Mouse (Mus musculus) neural tube, embryonic 13.5 days (tissue): Measurements from ENCODE around the gene Mid1. TPM values are rescaled to one million over a fixed set of nuclear protein-coding genes. Genes with fewer than 3 reads are reported as not detected.
"Not testable (repeated sequence)": the region's sequence is repeated elsewhere in the genome, so short reads cannot be mapped to it uniquely, and the experiment has no call there.

ENCODE experiments used
- ATAC-seq: fragments of 200-750 bp; cut with Nextera tagmentation; 2 replicates; pipeline ENCODE4 v1.8.0; 2017; ENCODE audit warnings: low read depth, mild to moderate bottlenecking, moderate TSS enrichment, moderate library complexity
- H3K27ac ChIP-seq: fragments of 300-500 bp; sonication (generic); replicated peaks from 2 replicates; pipeline ENCODE4 v1.5.1; 2015; ENCODE audit warnings: moderate library complexity, mild to moderate bottlenecking, inconsistent platforms
- H3K27me3 ChIP-seq: fragments of 300-500 bp; sonication (generic); 2 replicates; pipeline ENCODE4 v1.6.1; 2015; ENCODE audit warnings: mild to moderate bottlenecking, inconsistent platforms
- H3K36me3 ChIP-seq: fragments of 300-500 bp; sonication (generic); 2 replicates; pipeline ENCODE4 v1.6.1; 2015; ENCODE audit warnings: mild to moderate bottlenecking, inconsistent platforms
- H3K4me1 ChIP-seq: fragments of 300-500 bp; sonication (generic); replicated peaks from 2 replicates; pipeline ENCODE4 v1.6.1; 2015; ENCODE audit warnings: inconsistent platforms
- H3K4me2 ChIP-seq: fragments of 300-500 bp; sonication (generic); 2 replicates; pipeline ENCODE4 v1.6.1; 2015; ENCODE audit warnings: inconsistent platforms, mild to moderate bottlenecking, moderate library complexity
- H3K4me3 ChIP-seq: fragments of 300-500 bp; sonication (generic); 2 replicates; pipeline ENCODE4 v1.5.1; 2015; ENCODE audit warnings: mild to moderate bottlenecking, inconsistent platforms
- H3K9ac ChIP-seq: fragments of 300-500 bp; sonication (generic); 2 replicates; pipeline ENCODE4 v1.6.1; 2015; ENCODE audit warnings: moderate library complexity, mild to moderate bottlenecking, inconsistent platforms
- H3K9me3 ChIP-seq: fragments of 300-500 bp; sonication (generic); 2 replicates; pipeline ENCODE4 v1.6.1; 2016; ENCODE audit warnings: inconsistent platforms
- WGBS: fragments of 180-500 bp; shearing (Covaris S2); methylation state at CpG from one replicate; pipeline ENCODE4 v1.1.7; 2015; 5-methylcytosine and 5-hydroxymethylcytosine counted together
- polyA plus RNA-seq: library from polyadenylated mRNA; unstranded; fragments of >200 nt; fragmentation: Nextera tagmentation; extraction: Ambion mirVana; gene quantifications from 2 replicates; pipeline ENCODE4 v1.2.1, GENCODE M21; 2015

Mid1 gene
- polyA plus RNA-seq, 1 experiment from 2014 or later: 5.2 TPM

GRCm38 (mm10) chrX:169937119-169937719 lies 252.2 kb downstream of the Mid1 start:
- no peak for ATAC-seq
- 64% methylated on average over 5 of the region's 5 CpGs for WGBS
- H3K4me2 ChIP-seq: no peak overlapping the region
- H3K4me3 ChIP-seq: no peak overlapping the region
- no peaks in the 10 kb centered on the region for H3K9me3 ChIP-seq
- H3K36me3 ChIP-seq: no peaks in the 10 kb centered on the region
- no peak overlapping the region for H3K27ac ChIP-seq
- peaks cover 63% of the 10 kb centered on the region for H3K27me3 ChIP-seq
- no peaks in the 10 kb centered on the region for H3K4me1 ChIP-seq
- H3K9ac ChIP-seq: no peak overlapping the region

GRCm38 (mm10) chrX:169940531-169940930 lies 255.5 kb downstream of the Mid1 start:
- H3K36me3 ChIP-seq: no peaks in the 10 kb centered on the region
- no peak for ATAC-seq
- no peaks in the 10 kb centered on the region for H3K9me3 ChIP-seq
- no peak overlapping the region for H3K4me3 ChIP-seq
- H3K27ac ChIP-seq: no peak overlapping the region
- WGBS: 97% methylated on average over 4 of the region's 4 CpGs
- no peak overlapping the region for H3K9ac ChIP-seq
- peaks cover 54% of the 10 kb centered on the region for H3K27me3 ChIP-seq
- no peaks in the 10 kb centered on the region for H3K4me1 ChIP-seq
- H3K4me2 ChIP-seq: no peak overlapping the region

- Histone ChIP-seq H3K4me2 (no peak overlapping the region), H3K36me3 (no peaks in the 10 kb centered on the region), H3K9me3 (no peaks in the 10 kb centered on the region), H3K4me1 (no peaks in the 10 kb centered on the region), H3K27ac (no peak overlapping the region), H3K4me3 (no peak overlapping the region), H3K27me3 (peaks cover 30% of the 10 kb centered on the region), H3K9ac (no peak overlapping the region)
- 81% methylated on average over 1 of the region's 1 CpGs for WGBS
- no peak for ATAC-seq
These were observed 265.6 kb downstream of the Mid1 start for GRCm38 (mm10) chrX:169950596-169950995.

- H3K9me3 ChIP-seq: peaks cover 31% of the 10 kb centered on the region; the same call in 1 of the 2 replicates
- 65% methylated on average over 1 of the region's 1 CpGs for WGBS
- no peak overlapping the region for H3K4me3 ChIP-seq
- H3K27ac ChIP-seq: no peak overlapping the region
- no peak for ATAC-seq
- H3K36me3 ChIP-seq: peaks cover 14% of the 10 kb centered on the region
- H3K4me1 ChIP-seq: no peaks in the 10 kb centered on the region
- H3K9ac ChIP-seq: no peak overlapping the region
- peaks cover 7% of the 10 kb centered on the region; the same call in 1 of the 2 replicates for H3K27me3 ChIP-seq
- no peak overlapping the region for H3K4me2 ChIP-seq
These were observed 284.3 kb downstream of the Mid1 start for GRCm38 (mm10) chrX:169969337-169969736.

GRCm38 (mm10) chrX:169969765-169970164 lies 284.8 kb downstream of the Mid1 start:
- 88% methylated on average over 3 of the region's 3 CpGs for WGBS
- Histone ChIP-seq H3K36me3 (peaks cover 17% of the 10 kb centered on the region), H3K9me3 (peaks cover 31% of the 10 kb centered on the region; the same call in 1 of the 2 replicates)
- not testable (repeated sequence) for H3K27ac ChIP-seq, H3K27me3 ChIP-seq, H3K9ac ChIP-seq, H3K4me1 ChIP-seq, ATAC-seq, H3K4me3 ChIP-seq, H3K4me2 ChIP-seq

- ATAC-seq, H3K4me2 ChIP-seq, H3K9ac ChIP-seq, H3K4me3 ChIP-seq, H3K27me3 ChIP-seq, H3K4me1 ChIP-seq, H3K27ac ChIP-seq: not testable (repeated sequence)
- Histone ChIP-seq H3K9me3 (peaks cover 37% of the 10 kb centered on the region), H3K36me3 (peaks cover 23% of the 10 kb centered on the region)
- WGBS: 90% methylated on average over 7 of the region's 7 CpGs
These were observed 285.5 kb downstream of the Mid1 start for GRCm38 (mm10) chrX:169970546-169970945.

GRCm38 (mm10) chrX:169971562-169971961 lies 286.6 kb downstream of the Mid1 start:
- not testable (repeated sequence) for H3K27ac ChIP-seq, H3K27me3 ChIP-seq, H3K4me3 ChIP-seq, H3K9ac ChIP-seq, H3K4me2 ChIP-seq, ATAC-seq, H3K4me1 ChIP-seq
- Histone ChIP-seq H3K36me3 (peaks cover 26% of the 10 kb centered on the region), H3K9me3 (peaks cover 42% of the 10 kb centered on the region)
- 90% methylated on average over 6 of the region's 6 CpGs for WGBS

- ATAC-seq: peak; percentile 45; the same call in 1 of the 2 replicates
- Histone ChIP-seq H3K9me3 (peaks cover 42% of the 10 kb centered on the region), H3K36me3 (peaks cover 28% of the 10 kb centered on the region)
- not testable (repeated sequence) for H3K4me1 ChIP-seq, H3K4me3 ChIP-seq, H3K27ac ChIP-seq, H3K4me2 ChIP-seq, H3K9ac ChIP-seq, H3K27me3 ChIP-seq
- WGBS: 73% methylated on average over 2 of the region's 2 CpGs
These were observed 287.1 kb downstream of the Mid1 start for GRCm38 (mm10) chrX:169972131-169972530.

- WGBS: 75% methylated on average over 6 of the region's 6 CpGs
These were observed 287.9 kb downstream of the Mid1 start for GRCm38 (mm10) chrX:169972791-169973494.

GRCm38 (mm10) chrX:169973806-169974205 lies 288.8 kb downstream of the Mid1 start:
- WGBS: 63% methylated on average over 3 of the region's 3 CpGs
- Histone ChIP-seq H3K36me3 (peaks cover 39% of the 10 kb centered on the region), H3K9me3 (peaks cover 53% of the 10 kb centered on the region)
- not testable (repeated sequence) for H3K4me1 ChIP-seq, H3K4me2 ChIP-seq, ATAC-seq, H3K4me3 ChIP-seq, H3K27ac ChIP-seq, H3K27me3 ChIP-seq, H3K9ac ChIP-seq

More at GRCm38 (mm10) chrX:169972791-169973494, 287.9 kb downstream of the Mid1 start:
- Histone ChIP-seq H3K36me3 (peaks cover 32% of the 10 kb centered on the region), H3K9me3 (peaks cover 44% of the 10 kb centered on the region)
- not testable (repeated sequence) for H3K27ac ChIP-seq, ATAC-seq, H3K4me3 ChIP-seq, H3K4me1 ChIP-seq, H3K9ac ChIP-seq, H3K4me2 ChIP-seq, H3K27me3 ChIP-seq

GRCm38 (mm10) chrX:169974456-169974855 lies 289.5 kb downstream of the Mid1 start:
- H3K9me3 ChIP-seq: peaks cover 58% of the 10 kb centered on the region
- H3K27me3 ChIP-seq: not testable (repeated sequence)

GRCm38 (mm10) chrX:169974974-169975373 lies 290.0 kb downstream of the Mid1 start:
- not testable (repeated sequence) for H3K9ac ChIP-seq, H3K4me1 ChIP-seq, H3K4me3 ChIP-seq, H3K4me2 ChIP-seq, ATAC-seq, H3K27me3 ChIP-seq, H3K27ac ChIP-seq
- 72% methylated on average over 6 of the region's 6 CpGs for WGBS
- H3K36me3 ChIP-seq: peaks cover 35% of the 10 kb centered on the region
- H3K9me3 ChIP-seq: peaks cover 60% of the 10 kb centered on the region

More at GRCm38 (mm10) chrX:169974456-169974855, 289.5 kb downstream of the Mid1 start:
- not testable (repeated sequence) for H3K27ac ChIP-seq, H3K4me1 ChIP-seq, H3K4me3 ChIP-seq, H3K4me2 ChIP-seq, ATAC-seq, H3K9ac ChIP-seq
- peaks cover 39% of the 10 kb centered on the region for H3K36me3 ChIP-seq
- 68% methylated on average over 4 of the region's 4 CpGs for WGBS
